Mouse (Mus musculus) heart, embryonic 10.5 days (tissue): Measurements from ENCODE around the gene Wrap53. TPM values are rescaled to one million over a fixed set of nuclear protein-coding genes. Genes with fewer than 3 reads are reported as not detected.
"Not testable (repeated sequence)": the region's sequence is repeated elsewhere in the genome, so short reads cannot be mapped to it uniquely, and the experiment has no call there.

Experiments used
- DNase-seq: peaks from one replicate; pipeline ENCODE4 v3.0.0-alpha.2; 2017; ENCODE audit warnings: low spot score
- H3K27ac ChIP-seq: fragments of 300-500 bp; sonication (generic); 2 replicates; pipeline ENCODE4 v1.5.1; 2016; ENCODE audit warnings: mild to moderate bottlenecking
- H3K27me3 ChIP-seq: fragments of 300-500 bp; sonication (generic); 2 replicates; pipeline ENCODE4 v1.6.1; 2016; ENCODE audit warnings: mild to moderate bottlenecking; ENCODE audit not compliant: poor library complexity, insufficient read depth, severe bottlenecking
- H3K36me3 ChIP-seq: fragments of 300-500 bp; sonication (generic); 2 replicates; pipeline ENCODE4 v1.6.1; 2016; ENCODE audit warnings: mild to moderate bottlenecking, moderate library complexity
- H3K4me1 ChIP-seq: fragments of 300-500 bp; sonication (generic); 2 replicates; pipeline ENCODE4 v1.6.1; 2016; ENCODE audit warnings: mild to moderate bottlenecking
- H3K4me3 ChIP-seq: fragments of 300-500 bp; sonication (generic); 2 replicates; pipeline ENCODE4 v1.5.1; 2016; ENCODE audit warnings: mild to moderate bottlenecking, moderate library complexity
- H3K9me3 ChIP-seq: fragments of 300-500 bp; sonication (generic); 2 replicates; pipeline ENCODE4 v1.6.1; 2016; ENCODE audit warnings: mild to moderate bottlenecking, moderate library complexity
- WGBS: fragments of 180-500 bp; shearing (Covaris S2); methylation state at CpG from one replicate; pipeline ENCODE4 v1.1.7; 2016; 5-methylcytosine and 5-hydroxymethylcytosine counted together
- polyA plus RNA-seq: library from polyadenylated mRNA; unstranded; fragments of >200 nt; fragmentation: Nextera tagmentation; extraction: Ambion mirVana; gene quantifications from 2 replicates; pipeline ENCODE4 v1.2.1, GENCODE M21; 2016

The Wrap53 gene
- polyA plus RNA-seq, 1 experiment from 2014 or later = 32.4 TPM

DNA sequence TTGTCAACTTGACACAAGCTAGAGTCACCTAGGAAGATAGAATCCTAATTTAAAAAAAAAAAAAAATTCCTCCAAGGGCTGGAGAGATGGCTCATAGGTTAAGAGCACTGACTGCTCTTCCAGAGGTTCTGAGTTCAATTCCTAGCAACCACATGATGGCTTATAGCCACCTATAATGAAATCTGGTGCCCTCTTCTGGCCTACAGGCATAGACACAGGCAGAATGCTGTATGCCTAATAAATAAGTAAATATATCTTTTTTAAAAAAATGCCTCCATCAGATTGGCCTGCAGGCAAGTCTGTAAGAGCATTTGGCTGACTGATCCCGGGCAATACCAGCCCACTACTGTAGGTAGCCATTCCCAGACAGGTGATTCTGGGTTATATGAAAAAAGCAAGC, 45.1 kb downstream of the Wrap53 start:
- Histone ChIP-seq H3K4me3 (no peak overlapping the region), H3K27ac (no peak overlapping the region), H3K4me1 (no peaks in the 10 kb centered on the region), H3K36me3 (no peaks in the 10 kb centered on the region), H3K27me3 (no peaks in the 10 kb centered on the region), H3K9me3 (no peaks in the 10 kb centered on the region)
- no peak for DNase-seq
- WGBS = 62% methylated on average over 1 of the region's 1 CpGs

DNA sequence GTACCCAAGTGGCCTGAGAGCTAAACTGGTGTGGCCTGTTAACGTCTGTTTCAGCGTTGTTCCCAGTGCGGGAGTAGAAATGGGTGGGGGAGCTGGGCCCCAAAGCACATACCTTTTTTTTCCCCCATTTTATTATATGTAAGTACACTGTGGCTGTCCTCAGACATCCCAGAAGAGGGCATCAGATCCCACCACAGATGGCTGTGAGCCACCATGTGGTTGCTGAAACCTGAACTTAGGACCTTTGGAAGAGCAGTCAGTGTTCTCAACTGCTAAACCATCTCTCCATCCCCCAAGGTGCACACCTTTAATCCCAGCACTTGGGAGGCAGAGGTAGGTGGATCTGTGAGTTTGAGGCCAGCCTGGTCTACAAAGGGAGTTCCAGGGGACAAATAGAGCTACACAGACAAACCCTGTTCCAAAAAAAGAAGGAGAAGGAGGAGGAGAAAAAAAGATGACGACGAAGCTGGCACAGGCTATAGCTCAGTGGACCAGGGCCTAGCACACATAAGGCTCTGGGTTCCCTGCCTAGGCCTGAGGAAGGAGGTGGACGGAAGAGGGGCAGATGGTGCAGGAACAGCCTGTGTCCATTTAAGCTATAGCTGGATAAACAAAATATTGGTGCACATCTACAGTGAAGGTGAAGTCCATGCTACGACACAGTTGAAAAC, 47.4 kb downstream of the Wrap53 start:
- no peaks in the 10 kb centered on the region for H3K27me3 ChIP-seq
- no peak for DNase-seq
- H3K4me3 ChIP-seq = no peak overlapping the region
- no peaks in the 10 kb centered on the region for H3K9me3 ChIP-seq
- H3K4me1 ChIP-seq = no peaks in the 10 kb centered on the region
- 77% methylated on average over 7 of the region's 7 CpGs for WGBS
- no peaks in the 10 kb centered on the region for H3K36me3 ChIP-seq
- H3K27ac ChIP-seq = no peak overlapping the region

DNA sequence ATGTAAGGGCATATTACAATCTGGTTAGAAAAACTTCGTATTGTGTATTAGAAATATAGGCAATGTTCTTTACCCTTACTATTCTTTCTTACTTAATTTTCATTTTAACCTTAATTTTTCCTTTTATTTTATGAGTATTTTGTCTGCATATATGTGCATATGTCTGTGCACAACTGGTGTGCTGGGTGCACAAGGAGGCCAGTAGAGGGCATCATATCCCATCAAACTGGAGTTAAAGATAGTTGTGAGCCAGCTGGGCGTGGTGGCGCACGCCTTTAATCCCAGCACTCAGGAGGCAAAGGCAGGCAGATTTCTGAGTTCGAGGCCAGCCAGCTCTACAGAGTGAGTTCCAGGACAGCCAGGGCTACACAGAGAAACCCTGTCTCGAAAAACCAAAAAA, 49.3 kb downstream of the Wrap53 start:
- H3K4me3 ChIP-seq, DNase-seq, H3K27ac ChIP-seq, H3K27me3 ChIP-seq, H3K9me3 ChIP-seq, H3K4me1 ChIP-seq, H3K36me3 ChIP-seq: not testable (repeated sequence)
- WGBS = 85% methylated on average over 6 of the region's 6 CpGs

DNA sequence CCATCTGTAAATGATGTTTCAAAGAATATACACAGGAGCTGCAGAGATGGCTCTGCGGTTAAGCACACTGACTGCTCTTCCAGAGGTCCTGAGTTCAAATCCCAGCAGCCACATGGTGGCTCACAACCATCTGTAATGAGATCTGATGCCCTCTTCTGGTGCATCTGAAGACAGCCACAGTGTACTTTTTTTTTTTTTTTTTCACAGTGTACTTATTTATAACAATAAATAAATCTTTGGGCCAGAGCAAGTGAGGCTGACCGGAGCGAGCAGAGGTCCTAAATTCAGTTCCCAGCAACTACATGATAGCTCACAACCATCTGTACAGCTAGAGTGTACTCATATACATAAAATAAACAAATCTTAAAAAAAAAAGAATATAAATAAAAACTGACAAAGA, 49.8 kb downstream of the Wrap53 start:
- not testable (repeated sequence) for H3K36me3 ChIP-seq, H3K27me3 ChIP-seq, H3K4me1 ChIP-seq, H3K27ac ChIP-seq, H3K9me3 ChIP-seq, DNase-seq, H3K4me3 ChIP-seq
- WGBS = 93% methylated on average over 3 of the region's 3 CpGs

DNA sequence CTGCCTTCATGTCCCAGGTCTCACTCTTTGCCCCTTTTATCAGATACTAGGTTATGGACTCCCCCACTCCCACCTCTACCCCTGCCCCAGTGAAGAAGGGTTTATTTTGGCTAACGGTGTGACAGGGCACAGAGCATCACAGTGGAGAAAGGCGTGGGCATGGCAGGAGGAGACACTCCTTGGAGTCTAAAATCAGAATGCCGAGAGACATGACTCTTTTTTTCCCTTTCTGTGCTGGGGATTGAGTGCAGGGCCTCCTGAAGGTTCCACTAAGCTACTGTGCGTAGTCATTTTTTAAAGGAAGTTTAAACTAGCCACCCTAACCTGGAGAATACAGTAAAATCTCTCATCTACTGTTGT, 52.0 kb downstream of the Wrap53 start:
- H3K27me3 ChIP-seq = no peaks in the 10 kb centered on the region
- WGBS = 76% methylated on average over 4 of the region's 4 CpGs
- H3K36me3 ChIP-seq = no peaks in the 10 kb centered on the region
- no peak for DNase-seq
- H3K4me1 ChIP-seq = peaks cover 9% of the 10 kb centered on the region
- no peak overlapping the region for H3K27ac ChIP-seq
- no peaks in the 10 kb centered on the region for H3K9me3 ChIP-seq
- H3K4me3 ChIP-seq = no peak overlapping the region

DNA sequence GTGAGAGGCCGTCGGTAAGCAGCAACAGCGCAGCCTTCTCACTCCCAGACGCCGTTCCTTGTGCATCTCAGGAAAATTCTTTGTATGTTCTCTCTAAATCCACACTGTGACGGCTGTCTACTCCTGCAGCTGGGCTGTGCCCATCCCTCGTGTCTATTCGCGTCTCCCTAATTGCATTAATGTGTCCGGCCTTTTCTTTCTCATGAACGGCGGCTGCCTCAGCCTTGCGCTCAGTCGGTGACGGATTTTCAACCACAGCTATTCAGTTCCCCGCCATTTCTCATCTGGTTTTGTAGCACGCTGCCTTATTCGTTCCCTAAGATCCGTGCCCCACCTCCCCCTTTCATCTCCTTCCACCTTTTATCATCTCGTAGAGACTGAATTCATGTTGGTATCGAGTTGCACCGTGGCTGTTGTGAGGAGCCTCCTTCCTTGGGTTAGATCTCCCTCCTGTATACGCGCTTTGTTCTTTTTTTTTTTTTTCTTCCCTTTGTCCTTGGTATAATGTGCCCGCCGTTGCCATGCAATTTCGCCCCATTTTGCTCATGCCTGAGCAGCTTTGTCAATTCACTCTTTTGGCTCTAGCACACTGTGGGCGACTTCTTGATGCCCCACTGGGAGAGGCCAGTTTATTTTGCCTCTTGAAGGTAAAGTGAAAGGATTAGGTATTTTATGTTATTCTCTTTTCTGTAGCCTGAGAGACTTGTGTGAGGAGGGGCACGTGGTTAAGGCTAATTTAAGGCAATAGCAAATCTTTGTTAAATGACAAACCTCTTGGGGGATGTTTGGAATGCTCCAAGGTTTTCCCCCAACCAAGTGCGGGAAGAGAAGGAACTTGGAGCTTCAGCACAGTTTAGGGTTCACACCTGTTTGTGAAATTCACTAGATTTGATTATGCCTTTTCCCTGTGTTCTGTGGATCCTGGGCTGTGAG, 52.7 kb downstream of the Wrap53 start:
- H3K36me3 ChIP-seq = no peaks in the 10 kb centered on the region
- 16% methylated on average over 30 of the region's 30 CpGs for WGBS
- H3K27me3 ChIP-seq = no peaks in the 10 kb centered on the region
- H3K4me3 ChIP-seq = peak overlapping the region; percentile 54
- H3K9me3 ChIP-seq = no peaks in the 10 kb centered on the region
- H3K4me1 ChIP-seq = peaks cover 9% of the 10 kb centered on the region
- no peak for DNase-seq
- peak overlapping the region; percentile 83 for H3K27ac ChIP-seq

DNA sequence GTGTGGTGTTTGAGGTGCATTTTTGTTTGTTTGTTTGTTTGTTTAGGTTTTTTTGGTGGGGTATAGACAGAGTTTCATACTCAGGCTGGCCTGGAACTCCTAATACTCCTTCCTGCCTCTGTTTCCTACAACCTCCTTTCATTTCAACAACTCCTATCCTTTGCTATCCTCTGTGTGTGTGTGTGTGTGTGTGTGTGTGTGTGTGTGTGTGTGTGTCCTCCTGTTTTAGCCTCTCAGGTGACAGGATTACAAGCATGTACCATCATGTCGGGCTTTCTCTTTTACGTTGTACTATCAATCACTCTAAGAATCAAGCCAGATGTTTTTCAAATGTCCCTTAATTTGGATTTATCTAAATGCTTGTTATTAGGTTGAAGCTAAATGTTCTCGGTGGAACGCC, 53.4 kb downstream of the Wrap53 start:
- Histone ChIP-seq H3K4me1 (peaks cover 10% of the 10 kb centered on the region), H3K4me3 (peak overlapping the region; percentile 54), H3K27ac (peak overlapping the region; percentile 83; the same call in 1 of the 2 replicates), H3K9me3 (no peaks in the 10 kb centered on the region), H3K36me3 (no peaks in the 10 kb centered on the region), H3K27me3 (no peaks in the 10 kb centered on the region)
- DNase-seq = no peak
- whole genome bisulfite sequencing = 64% methylated on average over 4 of the region's 4 CpGs

DNA sequence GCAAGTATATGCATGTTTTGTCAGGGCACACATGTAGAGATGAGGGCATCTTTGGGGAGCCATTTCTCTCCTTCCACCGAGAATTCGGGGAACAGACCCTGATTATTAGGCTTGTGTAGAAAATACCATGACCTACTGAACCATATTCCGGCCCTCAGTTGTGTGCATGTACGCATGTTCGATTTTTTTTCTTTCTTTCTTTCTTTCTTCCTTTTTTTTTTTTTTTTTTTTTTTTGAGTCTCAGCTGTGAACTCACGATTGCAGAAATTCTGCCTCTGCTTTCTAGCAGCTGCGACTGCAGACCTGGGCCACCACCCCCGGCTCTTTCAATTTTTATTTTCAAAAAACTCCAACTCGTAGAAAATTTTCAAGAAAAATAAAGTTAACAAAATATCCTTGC, 54.4 kb downstream of the Wrap53 start:
- Histone ChIP-seq H3K27me3 (no peaks in the 10 kb centered on the region), H3K4me1 (peaks cover 20% of the 10 kb centered on the region), H3K4me3 (no peak overlapping the region), H3K27ac (no peak overlapping the region), H3K9me3 (no peaks in the 10 kb centered on the region), H3K36me3 (no peaks in the 10 kb centered on the region)
- WGBS = 82% methylated on average over 9 of the region's 9 CpGs
- DNase-seq = no peak

DNA sequence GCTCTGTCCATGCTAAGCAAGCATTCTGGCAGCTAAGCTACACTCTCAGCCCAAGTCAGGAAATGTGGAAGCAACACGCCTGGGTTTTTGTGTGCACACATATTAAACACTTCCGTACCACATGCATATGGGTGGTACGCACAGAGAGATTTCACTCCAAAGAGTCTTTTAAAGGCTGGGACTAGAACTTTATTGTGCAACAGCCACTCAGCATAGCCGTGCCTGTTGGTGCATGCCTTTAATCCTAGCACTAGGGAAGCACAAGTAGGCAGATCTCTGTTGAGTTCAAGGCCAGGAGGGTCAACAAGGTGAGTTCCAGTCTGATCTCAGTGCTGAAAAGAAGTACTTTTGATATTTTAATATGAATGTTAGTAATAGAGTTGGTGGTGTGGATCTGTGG, 56.4 kb downstream of the Wrap53 start:
- no peak for DNase-seq
- H3K27ac ChIP-seq = no peak overlapping the region
- H3K9me3 ChIP-seq = no peaks in the 10 kb centered on the region
- H3K4me1 ChIP-seq = peaks cover 28% of the 10 kb centered on the region
- H3K27me3 ChIP-seq = 0 out of 2 replicates have a peak, but pooled peaks cover under 1% of the 10 kb centered on the region
- H3K36me3 ChIP-seq = no peaks in the 10 kb centered on the region
- 87% methylated on average over 4 of the region's 4 CpGs for WGBS
- H3K4me3 ChIP-seq = no peak overlapping the region

DNA sequence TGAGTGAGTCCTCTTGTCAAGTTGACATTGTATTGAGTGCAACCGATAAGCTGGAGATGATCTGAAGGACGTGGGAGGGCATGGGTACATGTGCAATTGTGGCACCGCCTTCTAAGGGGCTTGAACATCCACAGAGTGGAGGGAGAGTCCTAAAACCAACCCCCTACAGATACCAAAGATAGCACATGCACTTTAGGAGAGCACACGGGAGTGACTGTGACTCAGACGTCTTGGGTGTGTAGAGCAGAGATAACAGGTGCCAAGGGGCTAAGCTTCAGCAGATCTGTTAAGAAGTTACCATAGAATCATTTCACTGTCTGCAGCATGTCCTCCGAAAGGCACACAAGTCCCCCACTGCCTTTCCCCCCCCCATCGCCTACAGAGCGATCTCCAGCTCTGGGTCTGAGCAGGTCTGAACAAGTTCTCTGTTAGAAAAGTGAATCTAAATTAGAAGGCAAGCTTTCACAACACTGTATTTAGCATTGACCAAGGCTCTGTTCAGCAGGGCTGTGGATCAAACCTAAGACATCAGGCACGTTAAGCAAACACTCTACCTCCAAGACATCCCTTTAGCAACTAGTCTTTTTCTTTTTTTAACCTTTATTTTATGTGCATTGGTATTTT, 58.4 kb downstream of the Wrap53 start:
- 61% methylated on average over 9 of the region's 9 CpGs for WGBS

DNA sequence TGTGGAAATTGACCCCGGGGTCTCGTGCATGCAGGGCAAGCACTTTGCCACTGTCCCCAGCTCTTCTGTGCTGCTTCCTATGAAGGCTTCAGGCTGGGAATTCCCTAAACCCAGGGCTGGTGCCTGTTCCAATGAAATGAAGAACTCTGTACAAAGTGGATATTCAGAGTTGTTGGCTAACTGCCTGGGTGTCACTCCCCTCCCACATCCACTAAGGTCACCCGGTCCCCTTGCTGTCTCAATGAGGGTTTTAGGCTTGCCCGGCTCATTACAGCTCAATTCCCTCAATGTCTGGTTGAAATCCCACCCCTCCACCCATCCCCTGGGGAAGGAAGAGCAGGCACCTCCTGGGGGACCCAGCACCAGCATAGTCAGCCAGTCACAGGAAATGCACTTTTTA, 60.1 kb downstream of the Wrap53 start:
- peaks cover 19% of the 10 kb centered on the region for H3K4me1 ChIP-seq
- WGBS = 73% methylated on average over 4 of the region's 4 CpGs
- H3K27ac ChIP-seq = no peak overlapping the region
- H3K27me3 ChIP-seq = peaks cover 37% of the 10 kb centered on the region
- H3K36me3 ChIP-seq = no peaks in the 10 kb centered on the region
- no peak for DNase-seq
- no peak overlapping the region for H3K4me3 ChIP-seq
- no peaks in the 10 kb centered on the region for H3K9me3 ChIP-seq

More for the DNA sequence above, 58.4 kb downstream of the Wrap53 start:
- Histone ChIP-seq H3K4me3 (no peak overlapping the region), H3K27ac (no peak overlapping the region), H3K9me3 (no peaks in the 10 kb centered on the region), H3K36me3 (no peaks in the 10 kb centered on the region), H3K27me3 (peaks cover 20% of the 10 kb centered on the region; the same call in 1 of the 2 replicates), H3K4me1 (peaks cover 19% of the 10 kb centered on the region)
- no peak for DNase-seq

DNA sequence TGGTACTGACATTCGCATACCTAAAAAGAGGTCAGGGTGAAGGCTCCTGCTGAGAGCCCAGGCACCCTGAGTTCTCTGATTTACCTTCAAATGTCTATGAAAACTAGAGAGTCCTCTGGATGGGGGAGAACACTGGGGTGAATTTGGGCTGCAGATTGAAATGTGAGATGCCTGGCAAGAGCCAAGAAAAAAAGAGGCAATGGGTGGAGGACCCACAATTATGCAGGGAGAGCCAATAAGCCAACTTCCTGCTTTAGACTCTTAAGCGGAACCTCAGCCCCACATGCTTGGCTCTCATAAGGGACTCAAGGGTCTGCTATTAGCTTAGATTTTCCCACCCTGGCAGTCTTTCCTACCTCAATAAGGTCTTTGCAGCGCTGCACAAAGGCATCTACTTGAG, 63.4 kb downstream of the Wrap53 start:
- WGBS = 66% methylated on average over 3 of the region's 3 CpGs
- H3K4me1 ChIP-seq = peaks cover 31% of the 10 kb centered on the region
- DNase-seq = no peak
- no peaks in the 10 kb centered on the region for H3K36me3 ChIP-seq
- H3K27ac ChIP-seq = no peak overlapping the region
- H3K4me3 ChIP-seq = no peak overlapping the region
- no peaks in the 10 kb centered on the region for H3K9me3 ChIP-seq
- H3K27me3 ChIP-seq = peaks cover 42% of the 10 kb centered on the region

DNA sequence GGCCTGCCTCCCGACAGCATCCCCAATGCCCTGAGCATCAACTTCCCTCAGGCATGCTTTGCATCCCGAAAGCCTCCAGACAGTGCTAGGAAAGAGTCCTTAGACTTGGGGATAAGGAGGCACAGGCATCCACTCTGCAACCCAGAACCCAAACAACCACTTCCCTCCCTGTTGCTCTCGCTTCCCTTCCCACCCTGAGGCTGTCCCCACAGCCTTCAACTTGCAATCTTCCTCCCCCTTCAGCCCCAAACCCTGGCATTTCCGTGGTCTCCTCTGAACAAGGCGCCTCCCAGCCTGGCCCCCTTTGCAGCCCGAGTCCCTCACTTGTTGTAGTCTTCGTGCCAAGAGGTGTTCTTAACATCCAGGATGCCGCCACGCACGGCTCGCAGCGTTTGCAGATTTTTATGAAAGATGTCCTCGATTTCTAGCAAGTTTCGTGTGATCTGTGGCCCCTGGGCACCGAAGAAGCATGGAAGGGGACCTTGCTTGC, 63.9 kb downstream of the Wrap53 start:
- H3K4me1 ChIP-seq = peaks cover 31% of the 10 kb centered on the region
- 65% methylated on average over 15 of the region's 15 CpGs for WGBS
- H3K36me3 ChIP-seq = no peaks in the 10 kb centered on the region
- H3K27me3 ChIP-seq = peaks cover 42% of the 10 kb centered on the region
- H3K27ac ChIP-seq = no peak overlapping the region
- no peak overlapping the region for H3K4me3 ChIP-seq
- no peaks in the 10 kb centered on the region for H3K9me3 ChIP-seq
- no peak for DNase-seq
